Mouse (Mus musculus) kidney, adult 2 months (tissue): ENCODE data around the gene Rps6kc1.
A peak's percentile ranks its signal among the peaks of the same experiment; 100 is the strongest.

ENCODE experiments used
- CTCF ChIP-seq: fragments of 200-500 bp; conservative IDR thresholded peaks from 2 replicates; pipeline ENCODE4 v1.5.1; 2011; ENCODE audit warnings: low read depth, mild to moderate bottlenecking, control low read depth, low read length, moderate library complexity, mixed read lengths; ENCODE audit not compliant: insufficient read depth, insufficient read length
- POLR2A ChIP-seq: fragments of 200-500 bp; IDR thresholded peaks from one replicate; pipeline ENCODE4 v1.6.1; 2011; ENCODE audit warnings: low read depth, low read length, control low read depth

DNA sequence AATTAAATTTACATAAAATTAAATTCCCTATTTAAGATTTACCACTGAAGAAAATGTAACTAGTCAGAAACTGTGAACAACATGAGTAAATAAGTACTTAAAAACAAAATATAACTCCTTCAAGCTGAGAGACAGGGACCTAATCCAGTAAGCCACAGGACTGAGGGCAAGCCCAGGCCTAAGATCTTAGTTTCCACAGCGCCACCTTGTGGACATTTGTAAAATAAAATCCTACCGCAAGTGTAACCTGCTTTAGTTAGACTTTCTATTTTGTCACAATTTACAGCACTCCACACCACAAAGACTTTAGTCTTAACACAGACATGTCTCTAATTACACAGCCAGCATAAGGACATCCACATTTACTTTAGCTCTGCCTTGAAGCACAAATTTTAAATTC is 30.1 kb downstream of the Rps6kc1 start:
- TF ChIP-seq POLR2A: no peak
- TF ChIP-seq CTCF: peak; percentile 68
